Mouse (Mus musculus) layer of hippocampus, postnatal 14 days (tissue): Measurements from ENCODE around the gene Gm42791. TPM values are rescaled to one million over a fixed set of nuclear protein-coding genes. Genes with fewer than 3 reads are reported as not detected.

Experiments used
- DNase-seq, 2 experiments: peaks; one replicate each; pipeline ENCODE4 v3.0.0; 2021 to 2022; ENCODE audit warnings: low spot score in 2 of 2, mixed read lengths in 1 of 2
- total RNA-seq, 2 experiments: library from RNA; stranded (reverse); gene quantifications; 2 replicates each; pipeline ENCODE4 v1.2.3; 2021

The Gm42791 gene
- total RNA-seq, 2 experiments from 2014 or later, result 15.2 to 18.0 TPM

GRCm38 (mm10) chr5:149009111-149009510 is 14.2 kb upstream of the Gm42791 start:
- no peak for DNase-seq

- DNase-seq, result no peak
Observed at GRCm38 (mm10) chr5:149007295-149007646, 12.3 kb upstream of the Gm42791 start.

- DNase-seq, result peak; percentile 100
Observed at GRCm38 (mm10) chr5:149006362-149007294, 11.7 kb upstream of the Gm42791 start.

- DNase-seq, result no peak
Observed at GRCm38 (mm10) chr5:149005701-149006361, 10.9 kb upstream of the Gm42791 start.

- DNase-seq, result no peak
Observed at GRCm38 (mm10) chr5:149005083-149005482, 10.1 kb upstream of the Gm42791 start.

GRCm38 (mm10) chr5:149003137-149003536 is 8.2 kb upstream of the Gm42791 start:
- DNase-seq, result no peak

- DNase-seq, result no peak
Observed at GRCm38 (mm10) chr5:149002803-149003115, 7.8 kb upstream of the Gm42791 start.

GRCm38 (mm10) chr5:149002034-149002802 is 7.3 kb upstream of the Gm42791 start:
- DNase-seq, result no peak

- DNase-seq, result no peak
Observed at GRCm38 (mm10) chr5:148999802-149000201, 4.9 kb upstream of the Gm42791 start.

GRCm38 (mm10) chr5:148998512-148998911 is 3.6 kb upstream of the Gm42791 start:
- no peak for DNase-seq

- DNase-seq, result no peak
Observed at GRCm38 (mm10) chr5:148996709-148997037, 1.7 kb upstream of the Gm42791 start.

- no peak for DNase-seq
Observed at GRCm38 (mm10) chr5:148995962-148996708, 1.2 kb upstream of the Gm42791 start.

GRCm38 (mm10) chr5:148994311-148994705 is 639 bp downstream of the Gm42791 start:
- DNase-seq, result no peak

GRCm38 (mm10) chr5:148992598-148992997 is 2.3 kb downstream of the Gm42791 start:
- DNase-seq, result no peak

- DNase-seq, result no peak
Observed at GRCm38 (mm10) chr5:148990891-148991311, 4.0 kb downstream of the Gm42791 start.

GRCm38 (mm10) chr5:148989480-148989879 is 5.5 kb downstream of the Gm42791 start:
- DNase-seq, result no peak

- no peak for DNase-seq
Observed at GRCm38 (mm10) chr5:148984961-148985360, 10.0 kb downstream of the Gm42791 start.

GRCm38 (mm10) chr5:148983696-148984095 is 11.3 kb downstream of the Gm42791 start:
- DNase-seq, result no peak

- no peak for DNase-seq
Observed at GRCm38 (mm10) chr5:148983108-148983664, 11.8 kb downstream of the Gm42791 start.

GRCm38 (mm10) chr5:148982396-148982795 is 12.6 kb downstream of the Gm42791 start:
- DNase-seq, result no peak

- DNase-seq, result no peak
Observed at GRCm38 (mm10) chr5:148980607-148981006, 14.3 kb downstream of the Gm42791 start.
